Mouse (Mus musculus): Measurements from ENCODE around the gene Casp9.

Gene Casp9

GRCm38 (mm10) chr4:141817706-141818105, 24.3 kb downstream of the Casp9 start:
- no peak for DNase-seq (ENCODE audit: low read depth)

- DNase-seq (ENCODE audit: low read depth): no peak
Observed at GRCm38 (mm10) chr4:141818861-141819260, 25.4 kb downstream of the Casp9 start.

GRCm38 (mm10) chr4:141819316-141819715, 25.9 kb downstream of the Casp9 start:
- no peak for DNase-seq (ENCODE audit: low read depth)

- no peak for DNase-seq (ENCODE audit: low read depth)
Observed at GRCm38 (mm10) chr4:141821178-141821577, 27.8 kb downstream of the Casp9 start.

GRCm38 (mm10) chr4:141822089-141822488, 28.7 kb downstream of the Casp9 start:
- DNase-seq (ENCODE audit: low read depth): no peak

- peak; percentile 45 for DNase-seq (ENCODE audit: low read depth)
Observed at GRCm38 (mm10) chr4:141822979-141823378, 29.6 kb downstream of the Casp9 start.

GRCm38 (mm10) chr4:141826060-141826459, 32.6 kb downstream of the Casp9 start, which contains the start of gene Cela2a:
Gene Cela2a, minus strand, starts transcription at chr4:141826160.
- no peak for DNase-seq (ENCODE audit: low read depth)

- DNase-seq (ENCODE audit: low read depth): no peak
Observed at GRCm38 (mm10) chr4:141827401-141827800, 34.0 kb downstream of the Casp9 start.

GRCm38 (mm10) chr4:141828177-141828576, 34.8 kb downstream of the Casp9 start:
- no peak for DNase-seq (ENCODE audit: low read depth)

- DNase-seq (ENCODE audit: low read depth): no peak
Observed at GRCm38 (mm10) chr4:141830381-141830780, 37.0 kb downstream of the Casp9 start.

GRCm38 (mm10) chr4:141831361-141831760, 37.9 kb downstream of the Casp9 start:
- DNase-seq (ENCODE audit: low read depth): no peak

- DNase-seq (ENCODE audit: low read depth): no peak
Observed at GRCm38 (mm10) chr4:141833911-141834310, 40.5 kb downstream of the Casp9 start.

GRCm38 (mm10) chr4:141834536-141835095, 41.2 kb downstream of the Casp9 start:
- no peak for DNase-seq (ENCODE audit: low read depth)

- DNase-seq (ENCODE audit: low read depth): no peak
Observed at GRCm38 (mm10) chr4:141845999-141846398, 52.6 kb downstream of the Casp9 start, which contains the start of gene Ctrc. Gene Ctrc, minus strand, starts transcription at chr4:141846359.

- peak; percentile 58 for DNase-seq (ENCODE audit: low read depth)
Observed at GRCm38 (mm10) chr4:141853437-141853836, 60.0 kb downstream of the Casp9 start.

- peak; percentile 74 for DNase-seq (ENCODE audit: low read depth)
Observed at GRCm38 (mm10) chr4:141857422-141857930, 64.1 kb downstream of the Casp9 start.

- DNase-seq (ENCODE audit: low read depth): peak; percentile 47
Observed at GRCm38 (mm10) chr4:141858501-141858900, 65.1 kb downstream of the Casp9 start.

GRCm38 (mm10) chr4:141859351-141859750, 65.9 kb downstream of the Casp9 start:
- no peak for DNase-seq (ENCODE audit: low read depth)

- no peak for DNase-seq (ENCODE audit: low read depth)
Observed at GRCm38 (mm10) chr4:141860246-141860841, 66.9 kb downstream of the Casp9 start.

GRCm38 (mm10) chr4:141861591-141862295, 68.3 kb downstream of the Casp9 start:
- DNase-seq (ENCODE audit: low read depth): peak; percentile 72

GRCm38 (mm10) chr4:141862867-141863266, 69.5 kb downstream of the Casp9 start:
- no peak for DNase-seq (ENCODE audit: low read depth)

GRCm38 (mm10) chr4:141863726-141864280, 70.4 kb downstream of the Casp9 start:
- DNase-seq (ENCODE audit: low read depth): peak; percentile 32

- no peak for DNase-seq (ENCODE audit: low read depth)
Observed at GRCm38 (mm10) chr4:141864506-141864905, 71.1 kb downstream of the Casp9 start.
